Mouse (Mus musculus) embryonic facial prominence, embryonic 13.5 days (tissue): ENCODE measurements at regions not wholly inside any gene's neighbourhood (a gene's known extent, or its start where the extent isn't known, plus 50 kb on each side); places are given as distances from the start of the nearest gene placed in this dataset.
"Not testable (repeated sequence)": the region's sequence is repeated elsewhere in the genome, so short reads cannot be mapped to it uniquely, and the experiment has no call there.

Source experiments
- ATAC-seq: fragments of 200-750 bp; cut with Nextera tagmentation; 2 replicates; pipeline ENCODE4 v1.8.0; 2017; ENCODE audit warnings: low read depth; ENCODE audit not compliant: insufficient number of reproducible peaks, insufficient read depth, low FRiP score, low TSS enrichment
- H3K27ac ChIP-seq: fragments of 300-500 bp; sonication (generic); 2 replicates; pipeline ENCODE4 v1.5.1; 2015; ENCODE audit warnings: moderate library complexity, mild to moderate bottlenecking, inconsistent platforms
- H3K27me3 ChIP-seq: fragments of 300-500 bp; sonication (generic); 2 replicates; pipeline ENCODE4 v1.6.1; 2015; ENCODE audit warnings: mild to moderate bottlenecking, inconsistent platforms
- H3K36me3 ChIP-seq: fragments of 300-500 bp; sonication (generic); 2 replicates; pipeline ENCODE4 v1.6.1; 2015; ENCODE audit warnings: mild to moderate bottlenecking, inconsistent platforms
- H3K4me1 ChIP-seq: fragments of 300-500 bp; sonication (generic); 2 replicates; pipeline ENCODE4 v1.6.1; 2015; ENCODE audit warnings: inconsistent platforms
- H3K4me2 ChIP-seq: fragments of 300-500 bp; sonication (generic); 2 replicates; pipeline ENCODE4 v1.6.1; 2015; ENCODE audit warnings: moderate library complexity, mild to moderate bottlenecking, inconsistent platforms
- H3K4me3 ChIP-seq: fragments of 300-500 bp; sonication (generic); 2 replicates; pipeline ENCODE4 v1.5.1; 2015; ENCODE audit warnings: mild to moderate bottlenecking, inconsistent platforms
- H3K9ac ChIP-seq: fragments of 300-500 bp; sonication (generic); 2 replicates; pipeline ENCODE4 v1.6.1; 2015; ENCODE audit warnings: mild to moderate bottlenecking, inconsistent platforms
- H3K9me3 ChIP-seq: fragments of 300-500 bp; sonication (generic); 2 replicates; pipeline ENCODE4 v1.6.1; 2016; ENCODE audit warnings: inconsistent platforms
- WGBS: fragments of 180-500 bp; shearing (Covaris S2); methylation state at CpG from one replicate; pipeline ENCODE4 v1.1.7; 2015; ENCODE audit warnings: mixed read lengths; 5-methylcytosine and 5-hydroxymethylcytosine counted together

GRCm38 (mm10) chr3:8265783-8266182 is 1344.1 kb downstream of the Zfp704 start:
- Histone ChIP-seq H3K4me2 (no peak overlapping the region), H3K27ac (no peak overlapping the region), H3K9ac (no peak overlapping the region), H3K27me3 (no peaks in the 10 kb centered on the region), H3K9me3 (no peaks in the 10 kb centered on the region), H3K4me3 (no peak overlapping the region), H3K36me3 (no peaks in the 10 kb centered on the region), H3K4me1 (no peaks in the 10 kb centered on the region)
- WGBS = 71% methylated on average over 3 of the region's 3 CpGs
- ATAC-seq = no peak

GRCm38 (mm10) chr3:8264366-8265033 is 1345.4 kb downstream of the Zfp704 start:
- Histone ChIP-seq H3K4me1 (no peaks in the 10 kb centered on the region), H3K9ac (no peak overlapping the region), H3K4me3 (no peak overlapping the region), H3K27ac (no peak overlapping the region), H3K36me3 (no peaks in the 10 kb centered on the region), H3K4me2 (no peak overlapping the region), H3K9me3 (no peaks in the 10 kb centered on the region), H3K27me3 (no peaks in the 10 kb centered on the region)
- 91% methylated on average over 4 of the region's 4 CpGs for WGBS
- ATAC-seq = no peak

DNA sequence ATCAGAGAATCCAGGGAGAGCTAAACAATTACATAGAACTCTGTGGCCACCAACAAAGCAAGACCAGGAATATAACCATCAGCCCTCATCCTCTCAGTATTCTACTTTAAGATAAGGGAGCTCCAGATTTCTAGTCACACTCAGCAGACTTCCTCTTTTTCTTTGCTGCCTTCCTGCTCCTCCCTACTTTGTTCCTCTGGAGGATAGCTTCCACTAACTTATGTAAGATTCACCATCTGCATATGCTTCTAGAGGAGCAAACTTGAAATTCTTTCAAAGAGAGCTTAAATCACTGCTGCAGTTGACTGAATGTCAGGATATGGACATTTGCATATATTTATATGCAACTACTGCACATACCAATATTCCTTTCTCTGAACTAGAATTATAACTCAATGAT is 1352.6 kb downstream of the Zfp704 start:
- Histone ChIP-seq H3K4me2 (no peak overlapping the region), H3K9ac (no peak overlapping the region), H3K9me3 (no peaks in the 10 kb centered on the region), H3K4me1 (no peaks in the 10 kb centered on the region), H3K27me3 (no peaks in the 10 kb centered on the region), H3K4me3 (no peak overlapping the region), H3K27ac (no peak overlapping the region), H3K36me3 (no peaks in the 10 kb centered on the region)
- ATAC-seq = no peak

DNA sequence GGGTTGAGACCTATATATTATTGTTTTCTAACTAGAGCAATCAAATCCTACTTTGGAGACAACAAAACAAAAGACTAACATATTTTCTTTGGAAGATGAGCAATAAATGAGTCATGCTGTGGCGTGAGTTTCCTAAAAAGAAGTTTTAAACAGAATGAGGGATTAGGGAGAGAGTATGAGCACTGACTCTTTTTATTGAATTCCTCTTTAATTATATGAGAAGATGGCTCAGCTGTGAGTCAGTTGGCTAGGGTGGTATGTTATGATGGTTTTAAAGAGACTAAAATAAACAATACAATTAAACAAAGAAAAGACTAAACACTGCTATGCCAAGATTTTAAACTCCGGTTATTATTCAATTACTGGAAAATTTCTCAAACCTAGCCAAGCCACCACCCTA is 1357.6 kb downstream of the Zfp704 start:
- Histone ChIP-seq H3K9me3 (no peaks in the 10 kb centered on the region), H3K36me3 (no peaks in the 10 kb centered on the region), H3K9ac (no peak overlapping the region), H3K4me3 (no peak overlapping the region), H3K27ac (no peak overlapping the region), H3K4me1 (no peaks in the 10 kb centered on the region), H3K27me3 (no peaks in the 10 kb centered on the region), H3K4me2 (no peak overlapping the region)
- 80% methylated on average over 2 of the region's 2 CpGs for WGBS
- no peak for ATAC-seq

DNA sequence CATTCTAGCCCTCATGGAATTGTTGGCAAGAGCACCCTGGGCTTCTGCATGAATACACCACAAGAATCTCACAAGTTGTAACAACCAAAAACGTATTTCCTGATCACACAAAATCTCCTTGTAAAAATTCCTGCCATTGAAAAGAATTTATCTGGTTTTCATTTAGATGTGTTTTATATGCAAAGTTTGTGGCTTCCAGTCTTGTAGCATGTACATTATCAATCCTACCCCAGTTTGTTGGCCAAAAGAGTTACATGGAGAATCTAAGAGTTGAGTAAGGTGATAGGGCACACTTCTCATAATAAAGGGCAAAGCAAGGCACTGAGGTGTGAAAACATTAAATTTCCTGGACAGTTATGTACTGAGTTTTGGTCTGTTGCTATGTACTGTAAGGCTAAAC is 1361.0 kb downstream of the Zfp704 start:
- H3K9me3 ChIP-seq = no peaks in the 10 kb centered on the region
- no peaks in the 10 kb centered on the region for H3K36me3 ChIP-seq
- 39% methylated on average over 1 of the region's 1 CpGs for whole genome bisulfite sequencing
- no peaks in the 10 kb centered on the region for H3K4me1 ChIP-seq
- ATAC-seq = no peak
- H3K27ac ChIP-seq = no peak overlapping the region
- no peaks in the 10 kb centered on the region for H3K27me3 ChIP-seq
- no peak overlapping the region for H3K4me3 ChIP-seq
- no peak overlapping the region for H3K4me2 ChIP-seq
- no peak overlapping the region for H3K9ac ChIP-seq

- H3K4me2 ChIP-seq, ATAC-seq, H3K27ac ChIP-seq, H3K36me3 ChIP-seq, H3K4me3 ChIP-seq, H3K9ac ChIP-seq, H3K27me3 ChIP-seq, H3K9me3 ChIP-seq, H3K4me1 ChIP-seq: not testable (repeated sequence)
- 21% methylated on average over 1 of the region's 1 CpGs for WGBS
Observed at GRCm38 (mm10) chr3:8245822-8246221, 1364.1 kb downstream of the Zfp704 start.

- ATAC-seq = peak; percentile 90; the same call in 1 of the 2 replicates
- H3K4me1 ChIP-seq = not testable (repeated sequence)
Observed at GRCm38 (mm10) chr3:8245195-8245789, 1364.6 kb downstream of the Zfp704 start.

DNA sequence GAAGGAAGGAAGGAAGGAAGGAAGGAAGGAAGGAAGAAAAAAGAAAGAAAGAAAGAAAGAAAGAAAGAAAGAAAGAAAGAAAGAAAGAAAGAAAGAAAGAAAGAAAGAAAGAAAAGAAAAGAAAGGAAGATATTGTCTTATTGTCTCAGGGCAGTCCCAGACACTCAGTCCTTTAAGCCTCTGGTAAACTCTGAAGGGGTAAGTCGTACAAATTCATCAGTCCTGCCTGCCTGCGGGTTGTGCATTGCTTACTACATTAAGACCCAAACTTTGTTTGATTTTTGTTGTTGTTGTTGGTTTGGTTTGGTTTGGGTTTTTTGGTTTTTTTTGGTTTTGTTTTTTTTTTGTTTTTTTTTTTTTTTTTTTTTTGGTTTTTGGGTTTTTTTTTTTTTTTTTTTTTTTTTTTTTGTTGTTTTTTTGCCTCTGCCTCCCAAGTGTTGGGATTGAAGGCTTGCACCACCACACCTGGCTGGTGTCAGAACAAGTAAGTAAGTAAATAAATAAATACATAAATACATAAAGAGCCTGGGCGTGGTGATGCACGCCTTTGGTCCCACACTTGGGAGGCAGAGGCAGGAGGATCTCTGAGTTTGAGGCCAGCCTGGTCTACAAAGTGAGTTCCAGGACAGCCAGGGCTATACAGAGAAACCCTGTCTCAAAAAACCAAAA is 1365.2 kb downstream of the Zfp704 start:
- H3K9ac ChIP-seq, H3K9me3 ChIP-seq, H3K4me1 ChIP-seq, ATAC-seq, H3K36me3 ChIP-seq, H3K27ac ChIP-seq, H3K27me3 ChIP-seq, H3K4me3 ChIP-seq, H3K4me2 ChIP-seq: not testable (repeated sequence)
- 92% methylated on average over 4 of the region's 4 CpGs for whole genome bisulfite sequencing

More at GRCm38 (mm10) chr3:8245195-8245789, 1364.6 kb downstream of the Zfp704 start:
- not testable (repeated sequence) for H3K9ac ChIP-seq, H3K27ac ChIP-seq, H3K4me2 ChIP-seq, H3K9me3 ChIP-seq, H3K4me3 ChIP-seq, H3K27me3 ChIP-seq, H3K36me3 ChIP-seq
- WGBS = 66% methylated on average over 2 of the region's 2 CpGs

DNA sequence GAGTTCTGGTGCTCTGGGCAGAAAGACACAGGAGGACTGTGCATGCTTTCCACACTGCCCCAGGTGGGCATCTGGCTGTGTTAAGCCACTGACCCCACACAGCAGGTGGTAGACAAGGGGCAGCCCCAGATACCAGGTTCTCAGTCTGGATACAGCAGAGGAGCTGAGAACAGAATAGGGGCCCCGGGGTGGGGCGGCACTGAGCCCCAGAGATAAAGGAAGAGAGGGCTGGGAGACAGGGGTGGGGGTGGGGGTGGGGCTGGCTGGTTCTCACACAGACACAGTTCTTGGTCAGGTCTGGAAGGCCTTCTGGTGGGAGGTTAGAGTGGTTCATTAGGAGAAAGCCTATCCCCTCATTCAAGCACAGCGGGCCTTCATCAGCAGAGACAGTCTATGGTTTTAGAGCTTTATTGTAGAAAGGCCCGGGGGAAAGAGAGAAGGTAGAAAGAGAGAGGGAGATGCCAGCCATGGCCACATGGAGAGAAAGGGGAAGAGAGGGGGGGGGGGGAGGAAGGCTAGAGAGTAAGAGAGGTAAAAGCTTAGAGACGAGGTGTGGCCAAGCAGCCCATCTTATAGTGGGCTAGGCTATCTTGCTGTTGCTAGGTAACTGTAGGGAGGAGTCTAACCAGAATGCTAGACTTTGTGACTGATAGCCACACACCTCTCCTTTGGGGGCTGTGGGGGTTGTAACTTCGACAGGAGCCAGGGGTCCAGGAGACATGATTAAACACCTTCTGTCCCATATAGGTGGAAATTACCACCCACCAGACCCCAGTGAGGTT is 1403.1 kb downstream of the Zfp704 start:
- no peak for ATAC-seq
- no peak overlapping the region for H3K4me2 ChIP-seq
- H3K9me3 ChIP-seq = no peaks in the 10 kb centered on the region
- no peak overlapping the region for H3K9ac ChIP-seq
- no peak overlapping the region for H3K4me3 ChIP-seq
- H3K4me1 ChIP-seq = no peaks in the 10 kb centered on the region
- H3K27ac ChIP-seq = no peak overlapping the region
- 69% methylated on average over 6 of the region's 6 CpGs for WGBS
- H3K27me3 ChIP-seq = no peaks in the 10 kb centered on the region
- no peaks in the 10 kb centered on the region for H3K36me3 ChIP-seq

DNA sequence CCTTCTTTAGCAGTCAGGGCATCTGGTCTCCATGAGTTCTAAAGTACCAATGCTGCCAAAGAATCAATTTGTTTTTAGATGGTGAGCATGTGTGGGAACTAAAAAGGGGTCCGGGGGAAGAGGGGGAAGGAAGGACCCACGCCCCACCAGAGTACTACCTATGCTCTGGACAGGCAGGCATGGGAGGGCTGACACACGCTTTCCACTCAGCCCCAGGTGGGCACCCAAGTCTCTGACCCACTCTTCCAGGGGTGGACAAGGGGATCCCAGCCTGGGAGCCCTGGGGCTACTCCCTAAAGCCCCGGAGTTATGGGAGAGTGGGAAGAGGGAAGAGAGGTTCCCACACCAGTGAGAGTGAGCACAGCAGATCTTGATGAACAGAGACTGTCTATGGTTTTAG is 1446.9 kb downstream of the Zfp704 start:
- Histone ChIP-seq H3K27me3 (no peaks in the 10 kb centered on the region), H3K9ac (no peak overlapping the region), H3K4me2 (no peak overlapping the region), H3K27ac (no peak overlapping the region), H3K36me3 (no peaks in the 10 kb centered on the region), H3K4me1 (no peaks in the 10 kb centered on the region), H3K9me3 (no peaks in the 10 kb centered on the region), H3K4me3 (no peak overlapping the region)
- no peak for ATAC-seq
- WGBS = 75% methylated on average over 4 of the region's 4 CpGs

GRCm38 (mm10) chr3:8161997-8162756 is 1447.7 kb downstream of the Zfp704 start:
- Histone ChIP-seq H3K4me3 (no peak overlapping the region), H3K27me3 (no peaks in the 10 kb centered on the region), H3K4me2 (no peak overlapping the region), H3K9me3 (no peaks in the 10 kb centered on the region), H3K27ac (no peak overlapping the region), H3K9ac (no peak overlapping the region), H3K36me3 (no peaks in the 10 kb centered on the region), H3K4me1 (no peaks in the 10 kb centered on the region)
- ATAC-seq = no peak
- WGBS = 83% methylated on average over 4 of the region's 4 CpGs
